Mouse (Mus musculus): ENCODE data around the gene Zwilch.
"Not testable (repeated sequence)": the region's sequence is repeated elsewhere in the genome, so short reads cannot be mapped to it uniquely, and the experiment has no call there.

Zwilch gene

DNA sequence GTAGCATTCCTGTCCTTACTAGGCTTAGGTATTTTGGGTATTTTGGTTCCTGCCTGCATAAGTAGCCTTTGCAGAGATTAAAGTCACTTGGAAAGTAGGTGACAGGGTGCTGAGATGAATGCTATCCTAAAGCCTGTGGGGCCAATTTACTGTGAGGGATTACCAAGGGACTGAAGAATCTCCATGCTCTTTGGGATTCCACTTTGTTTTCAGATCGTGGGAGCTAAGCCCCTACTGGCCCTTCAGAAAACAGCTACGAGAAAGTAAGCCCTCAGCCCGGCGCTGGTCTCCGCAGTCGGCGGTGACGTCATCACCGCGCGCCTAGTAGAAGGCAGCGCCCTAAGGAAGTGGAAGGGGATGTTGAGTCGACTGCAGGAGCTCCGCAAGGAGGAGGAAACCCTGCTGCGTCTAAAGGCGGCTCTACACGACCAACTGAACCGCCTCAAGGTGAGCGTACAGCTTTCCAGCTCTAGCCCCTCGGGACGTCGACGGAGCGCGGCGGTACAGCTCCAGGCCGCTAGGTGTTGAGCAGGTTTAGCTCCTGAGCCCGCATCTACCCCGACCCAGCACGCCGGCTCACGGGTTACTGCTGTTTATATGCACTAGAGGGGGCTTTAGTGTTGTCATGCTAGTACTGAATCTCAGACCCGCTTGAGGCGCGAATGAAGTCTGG is 6.2 kb upstream of the Zwilch start, which contains the start of gene Snapc5:
Gene Snapc5, plus strand, starts transcription at position 301 of the 673 bp plus-strand sequence.
- peak; percentile 90 for DNase-seq (ENCODE audit: low read depth, low spot score)

DNA sequence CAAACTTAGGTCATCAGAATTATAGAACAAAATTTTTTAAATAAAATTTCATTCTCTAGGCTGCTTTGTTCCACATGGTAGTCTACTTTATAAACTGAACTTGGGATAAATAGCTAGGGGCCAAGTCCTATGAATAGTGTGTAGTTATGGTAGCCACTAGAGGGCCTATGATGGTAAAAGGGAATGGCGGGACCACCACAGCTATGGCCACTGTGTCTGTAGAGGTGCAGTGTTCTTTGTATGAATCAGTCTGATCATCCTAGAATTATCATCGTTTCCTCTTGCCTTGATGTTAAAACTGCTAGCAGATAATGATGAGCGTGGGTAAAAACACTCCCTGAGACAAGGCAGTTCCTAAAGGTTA is 5.7 kb upstream of the Zwilch start:
- DNase-seq (ENCODE audit: low read depth, low spot score), result no peak

DNA sequence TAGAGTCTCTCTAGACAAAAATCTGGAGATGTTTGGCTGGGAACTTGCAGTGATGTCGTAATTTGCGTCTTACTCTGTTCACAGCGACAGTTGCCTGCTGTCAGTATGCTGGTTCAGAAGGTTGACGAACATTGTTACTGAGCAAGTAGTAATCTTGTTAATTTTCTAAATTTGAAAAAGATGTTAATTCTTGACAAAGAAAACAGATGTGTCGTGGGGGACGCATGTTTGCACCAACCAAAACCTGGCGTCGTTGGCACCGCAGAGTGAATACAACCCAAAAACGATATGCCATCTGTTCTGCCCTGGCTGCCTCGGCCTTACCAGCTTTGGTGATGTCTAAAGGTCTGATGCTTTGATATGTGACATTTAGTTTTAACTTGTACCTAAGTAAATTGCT is 2.5 kb upstream of the Zwilch start:
- no peak for DNase-seq (ENCODE audit: low read depth, low spot score)

DNA sequence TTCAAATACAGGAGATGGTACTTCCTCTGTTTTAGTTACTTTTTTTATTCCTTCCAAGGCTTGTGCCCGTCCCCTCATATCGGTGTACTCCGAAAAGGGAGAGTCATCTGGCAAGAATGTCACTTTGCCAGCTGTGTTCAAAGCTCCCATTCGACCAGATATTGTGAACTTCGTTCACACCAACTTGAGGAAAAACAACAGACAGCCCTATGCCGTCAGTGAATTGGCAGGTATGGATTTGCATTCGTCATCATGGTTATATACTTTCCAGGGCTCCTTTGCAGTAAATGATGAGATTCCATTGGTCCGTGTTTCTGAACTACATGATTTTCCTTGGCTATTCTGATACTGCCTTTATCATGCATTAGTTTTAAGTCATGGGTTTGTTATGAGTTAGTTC is 1.9 kb upstream of the Zwilch start:
- DNase-seq (ENCODE audit: low read depth, low spot score), result no peak

DNA sequence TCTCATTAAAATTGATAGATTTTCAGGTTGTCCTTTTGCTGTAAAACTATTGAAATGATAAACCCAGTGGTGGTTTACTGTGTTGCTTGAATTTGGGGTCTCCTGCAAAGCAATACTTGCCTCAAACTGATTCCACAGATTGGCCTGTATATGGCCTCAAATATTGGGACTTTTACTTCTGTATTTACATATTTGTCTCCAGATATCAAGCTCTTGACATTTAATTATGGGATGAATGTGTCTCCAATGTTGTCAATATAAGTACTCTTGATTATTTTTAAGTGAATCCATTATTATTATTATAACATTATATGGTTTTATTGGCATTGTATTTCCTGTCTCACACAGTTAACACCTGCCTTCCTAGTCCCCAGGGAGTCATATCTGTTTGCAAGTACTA is 1.4 kb upstream of the Zwilch start:
- DNase-seq (ENCODE audit: low read depth, low spot score), result no peak

DNA sequence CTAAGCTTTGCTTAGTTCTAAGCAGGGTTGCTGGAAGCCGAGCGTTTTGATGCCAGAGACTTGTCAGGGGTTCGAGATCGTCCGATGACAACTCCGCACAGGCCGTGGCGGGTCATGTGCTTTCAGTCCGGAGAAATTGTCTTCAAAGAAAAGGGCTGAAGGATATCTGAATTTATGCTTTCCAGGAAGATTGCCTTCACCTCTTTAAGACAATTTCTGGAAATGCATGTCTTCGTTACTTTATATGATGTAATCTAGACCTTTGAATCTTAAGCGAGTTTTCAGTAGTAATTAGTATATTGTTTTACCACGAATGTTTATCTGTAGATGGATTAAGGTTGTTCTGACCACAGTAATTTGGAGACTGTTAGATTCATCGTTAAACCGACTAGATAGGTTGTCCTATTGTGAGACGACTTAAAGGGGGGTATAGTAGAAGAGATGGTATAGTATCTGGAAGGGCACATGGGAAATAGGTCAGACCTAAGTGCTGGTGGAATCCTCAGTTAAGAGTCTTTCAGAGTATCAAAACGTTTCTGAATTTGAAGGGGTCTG is 839 bp upstream of the Zwilch start:
- DNase-seq (ENCODE audit: low read depth, low spot score), result no peak

DNA sequence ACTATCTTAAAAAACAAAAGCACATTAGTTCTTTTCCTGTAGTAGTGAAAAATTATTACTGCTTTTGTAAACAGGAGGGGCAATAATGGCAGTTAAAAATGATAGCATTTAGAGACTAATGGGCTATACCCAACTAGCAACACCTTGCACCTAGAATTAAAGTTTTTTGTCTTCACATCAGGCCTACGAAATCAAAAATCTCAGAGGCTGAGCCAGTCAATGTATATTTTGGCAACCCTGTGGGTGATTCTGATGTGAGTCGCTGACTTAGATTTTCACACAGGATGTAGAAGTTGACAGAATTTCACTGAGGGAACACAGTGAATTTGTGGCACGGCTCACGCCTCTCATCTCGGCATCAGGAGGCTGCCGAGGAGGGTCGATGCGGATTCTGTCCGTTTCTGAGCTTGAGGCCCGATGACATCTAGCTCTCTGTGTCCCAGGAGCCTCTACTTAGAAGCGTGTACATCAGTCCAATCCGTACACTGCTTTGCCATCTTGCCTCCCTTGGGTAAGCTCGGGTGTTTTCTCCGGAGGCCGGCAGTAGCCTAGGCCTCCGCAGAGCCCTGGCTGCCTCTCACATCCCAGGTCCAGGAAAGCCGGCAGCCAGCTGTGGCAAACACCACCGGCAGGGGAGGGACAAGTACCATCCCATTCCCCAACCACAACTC is 624 bp downstream of the Zwilch start:
- DNase-seq (ENCODE audit: low read depth, low spot score), result no peak

DNA sequence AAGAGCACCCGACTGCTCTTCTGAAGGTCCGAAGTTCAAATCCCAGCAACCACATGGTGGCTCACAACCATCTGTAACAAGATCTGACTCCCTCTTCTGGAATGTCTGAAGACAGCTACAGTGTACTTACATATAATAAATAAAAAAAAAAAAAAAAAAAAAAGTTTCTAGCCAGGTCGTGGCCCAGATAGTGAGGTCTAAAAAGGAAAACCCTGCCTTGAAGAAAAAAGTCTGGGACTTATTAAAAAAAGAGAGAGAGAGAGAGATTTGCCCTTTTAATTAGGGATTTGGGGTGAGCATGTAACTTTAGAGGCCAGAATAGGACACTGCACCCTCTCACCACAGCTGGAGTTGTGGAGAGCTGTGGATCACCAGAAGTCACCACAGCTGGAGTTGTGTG is 2.9 kb downstream of the Zwilch start:
- DNase-seq (ENCODE audit: low read depth, low spot score), result not testable (repeated sequence)

DNA sequence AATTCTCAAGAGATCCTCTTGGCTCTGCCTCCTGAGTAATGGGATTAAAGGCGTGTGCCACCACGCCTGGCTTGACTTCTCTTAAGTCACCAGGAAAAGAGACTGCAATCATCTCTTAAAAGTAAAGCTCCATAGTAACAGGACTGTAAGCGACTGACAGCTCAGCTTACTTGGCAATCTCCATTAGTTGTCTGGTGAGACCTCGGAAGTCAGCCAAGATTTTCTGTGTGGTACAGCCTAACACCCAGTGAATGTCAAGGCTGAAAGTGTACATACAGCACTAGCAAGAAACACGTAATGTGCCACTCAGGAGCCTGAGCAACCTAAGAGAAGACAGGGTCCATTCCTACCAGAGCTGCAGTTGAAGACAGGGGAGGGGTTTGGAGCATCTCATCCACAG is 12.4 kb downstream of the Zwilch start:
- no peak for DNase-seq (ENCODE audit: low read depth, low spot score)

DNA sequence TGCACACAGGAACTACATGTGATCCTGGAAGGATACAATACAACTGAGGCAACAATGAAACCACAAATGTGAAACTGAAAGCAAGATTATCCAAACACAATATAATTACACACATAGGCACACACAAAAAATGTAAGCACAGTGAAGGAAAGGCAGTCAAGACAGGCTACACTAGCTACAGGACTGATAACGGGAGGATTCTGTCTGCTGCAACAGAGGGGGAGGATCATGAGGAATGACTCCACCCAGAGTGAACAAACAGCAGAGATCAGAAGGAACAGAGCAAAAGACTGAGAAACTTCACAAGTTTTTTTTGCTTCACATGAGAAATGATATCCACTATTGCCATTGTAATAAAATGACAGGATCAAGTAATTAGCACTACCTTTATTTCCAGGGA is 16.3 kb downstream of the Zwilch start:
- DNase-seq (ENCODE audit: low read depth, low spot score), result no peak

DNA sequence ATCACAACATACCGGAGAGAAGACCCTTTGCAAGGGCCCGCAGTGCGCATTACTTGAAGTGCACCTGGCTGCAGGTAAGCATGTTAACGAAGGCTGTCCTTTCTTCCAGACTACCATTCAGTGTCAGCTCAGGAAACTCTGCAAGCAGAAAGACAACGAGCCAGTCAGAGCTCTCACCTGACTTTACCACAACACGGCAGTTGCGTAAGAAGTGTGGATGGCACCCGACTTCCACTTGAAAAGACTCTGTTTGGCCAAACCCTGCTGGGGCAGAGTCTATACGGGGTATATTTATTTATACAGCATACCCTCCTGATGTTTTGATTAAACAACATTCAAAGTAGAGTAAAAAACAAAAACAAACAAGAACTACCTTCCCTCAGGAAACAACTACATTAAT is 33.0 kb downstream of the Zwilch start:
- no peak for DNase-seq (ENCODE audit: low read depth, low spot score)

DNA sequence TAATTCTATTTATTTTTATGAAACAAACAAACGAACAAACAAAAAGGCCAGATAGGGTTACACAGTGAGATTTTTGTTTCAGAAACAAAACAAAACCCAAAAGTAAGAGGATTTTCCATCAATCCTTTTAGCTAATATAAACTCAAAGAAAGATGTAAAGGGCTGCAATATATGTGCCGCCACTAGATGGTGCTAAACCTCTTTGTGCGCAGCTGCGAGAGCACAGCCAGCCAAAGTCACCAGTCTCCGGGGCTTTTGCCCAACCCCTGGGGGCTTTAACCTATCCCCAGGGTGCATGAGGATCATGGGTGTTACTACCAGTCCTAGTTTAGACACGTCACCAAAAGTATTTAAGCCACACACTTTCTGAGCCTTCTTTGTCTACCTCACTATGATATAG is 34.0 kb downstream of the Zwilch start:
- peak; percentile 58 for DNase-seq (ENCODE audit: low read depth, low spot score)

DNA sequence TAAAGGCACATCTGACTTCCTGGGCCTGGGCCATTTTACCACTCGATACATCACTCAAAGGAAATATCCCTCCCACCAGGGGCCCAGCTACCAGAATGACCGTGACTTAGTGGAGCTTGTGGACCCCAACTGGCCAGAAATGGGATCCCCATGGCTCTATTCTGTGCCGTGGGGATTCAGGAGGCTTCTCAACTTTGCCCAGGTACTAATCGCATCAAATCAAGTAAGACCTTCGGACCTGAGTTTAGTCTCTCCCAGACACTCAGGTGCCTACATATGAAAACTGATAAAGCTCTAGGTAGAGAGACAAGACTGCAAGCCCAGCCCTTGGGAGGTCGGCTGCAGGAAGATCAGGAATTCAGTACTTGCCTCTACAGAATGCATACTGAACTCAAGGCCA is 41.3 kb downstream of the Zwilch start:
- no peak for DNase-seq (ENCODE audit: low read depth, low spot score)

DNA sequence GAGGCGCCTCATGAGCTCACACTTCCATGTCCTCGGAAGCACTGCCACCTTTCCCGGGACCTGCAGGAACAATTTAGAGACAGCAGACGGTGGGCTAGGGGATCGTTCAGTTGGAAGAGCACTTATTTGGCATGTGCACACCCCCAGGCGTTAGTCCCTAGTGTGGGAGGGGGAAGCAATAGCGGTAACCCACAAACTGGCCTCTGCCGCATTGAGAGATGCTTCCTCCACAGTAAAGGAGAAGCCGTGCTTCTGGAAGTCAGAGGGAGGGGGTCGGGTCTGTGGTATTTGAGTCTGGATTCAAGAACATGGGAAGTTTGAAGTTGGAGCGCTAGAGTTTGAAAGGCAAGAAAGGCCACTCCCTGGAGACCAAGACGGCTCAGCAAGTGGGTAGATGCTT is 46.8 kb downstream of the Zwilch start:
- DNase-seq (ENCODE audit: low read depth, low spot score), result no peak

DNA sequence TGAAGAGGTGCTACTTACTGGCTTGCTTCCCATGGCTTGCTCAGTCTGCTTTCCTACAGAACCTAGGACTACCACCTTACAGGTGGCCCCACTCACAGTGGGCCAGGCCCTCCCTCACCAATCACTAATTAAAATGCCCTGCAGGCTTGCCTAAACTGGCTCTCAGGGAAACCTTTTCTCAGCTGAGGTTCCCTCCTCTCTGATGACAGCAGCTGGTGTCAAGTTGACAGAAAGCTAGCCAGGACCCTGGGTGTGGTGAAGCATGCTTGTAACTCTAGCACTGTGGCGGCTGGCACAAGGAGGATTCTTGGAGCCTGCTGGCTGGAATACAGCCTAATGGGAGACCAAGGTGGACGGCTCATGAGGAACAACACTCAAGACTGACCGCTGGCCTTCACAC is 47.6 kb downstream of the Zwilch start:
- no peak for DNase-seq (ENCODE audit: low read depth, low spot score)

DNA sequence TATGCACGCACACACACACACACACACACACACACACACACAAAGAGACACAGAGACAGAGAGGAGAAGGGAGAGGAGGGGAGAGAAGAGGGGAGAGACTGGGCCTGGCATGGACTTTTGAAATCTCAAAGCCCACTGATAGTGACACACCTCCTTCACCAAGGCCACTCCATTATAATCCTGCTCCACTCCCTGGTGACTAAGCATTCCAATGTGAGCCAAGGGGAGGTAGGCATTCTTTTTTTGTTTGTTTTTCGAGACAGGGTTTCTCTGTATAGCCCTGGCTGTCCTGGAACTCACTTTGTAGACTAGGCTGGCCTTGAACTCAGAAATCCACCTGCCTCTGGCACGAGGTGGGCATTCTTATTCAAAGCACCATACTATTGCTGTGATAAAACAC is 48.1 kb downstream of the Zwilch start:
- not testable (repeated sequence) for DNase-seq (ENCODE audit: low read depth, low spot score)

DNA sequence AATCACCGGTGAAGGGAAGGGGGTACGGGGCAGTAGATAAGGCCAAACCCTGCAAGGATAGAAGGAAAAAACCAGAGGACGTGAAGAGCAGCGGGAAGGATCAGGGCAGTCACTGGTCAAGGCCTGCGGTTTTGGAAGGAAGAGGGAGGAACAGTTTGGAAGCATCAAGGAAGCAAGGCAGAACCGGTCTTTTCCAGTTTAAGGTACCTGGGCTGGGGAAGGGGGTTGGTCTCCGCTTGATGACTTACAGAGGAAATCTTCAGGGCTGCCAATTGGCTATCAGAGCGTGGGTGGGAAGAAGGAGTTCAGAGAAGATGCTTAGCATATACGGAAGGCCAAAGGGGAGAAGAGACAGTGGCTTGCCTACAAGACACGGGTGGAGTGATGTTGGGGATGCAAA is 50.3 kb downstream of the Zwilch start:
- DNase-seq (ENCODE audit: low read depth, low spot score), result no peak

DNA sequence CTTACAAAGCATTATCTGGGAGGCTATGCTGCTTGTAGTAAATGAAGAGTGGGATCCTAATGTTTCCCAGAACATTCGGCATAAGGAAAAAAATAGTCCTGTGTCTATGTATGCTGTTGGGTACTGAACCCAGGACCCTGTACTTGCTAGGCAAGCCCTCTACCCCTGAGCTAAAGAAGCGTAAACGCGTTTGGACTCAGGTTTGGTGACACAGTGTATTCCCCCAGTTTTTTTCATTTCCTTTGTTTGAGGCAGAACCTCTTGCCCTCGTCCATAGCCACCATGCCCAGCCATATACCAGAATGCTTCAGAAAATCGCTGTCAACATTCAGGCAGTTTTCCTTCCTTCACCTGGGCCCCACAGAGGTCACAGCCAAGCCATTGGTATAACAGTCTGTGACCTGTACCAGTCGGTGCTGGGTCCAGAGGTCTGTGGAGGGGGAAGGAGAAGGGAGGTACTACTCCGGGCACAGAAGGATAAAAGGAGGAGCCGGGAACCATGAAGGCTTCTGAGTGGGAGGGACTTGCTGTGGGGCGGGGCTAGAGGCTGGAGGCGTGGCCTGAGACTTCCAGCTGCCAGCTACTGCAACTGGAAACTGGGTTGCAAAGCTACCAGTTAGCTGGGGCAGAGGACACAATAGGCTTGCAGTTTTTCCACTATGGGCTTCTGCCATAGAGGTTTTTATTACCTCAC is 52.2 kb downstream of the Zwilch start:
- DNase-seq (ENCODE audit: low read depth, low spot score), result peak; percentile 74

DNA sequence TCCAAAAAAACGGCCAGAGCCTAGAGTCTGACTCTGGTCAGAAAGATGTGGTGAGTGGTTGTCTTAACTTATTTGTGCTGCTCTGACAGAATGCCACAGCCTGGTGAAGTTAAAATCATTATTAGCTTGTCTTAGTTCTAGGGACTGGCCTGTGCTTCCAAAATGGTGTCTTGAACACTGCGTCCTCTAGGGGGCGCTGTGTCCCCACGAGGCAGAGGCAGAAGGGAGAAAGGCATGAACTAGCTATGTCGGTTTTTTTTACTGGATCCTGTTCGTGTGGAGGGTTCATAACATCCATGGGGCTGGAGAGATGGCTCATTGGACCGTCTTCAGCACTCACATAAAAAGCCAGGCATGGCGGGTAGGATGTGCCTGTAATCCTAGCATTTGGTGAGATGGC is 53.0 kb downstream of the Zwilch start:
- peak; percentile 88 for DNase-seq (ENCODE audit: low read depth, low spot score)

DNA sequence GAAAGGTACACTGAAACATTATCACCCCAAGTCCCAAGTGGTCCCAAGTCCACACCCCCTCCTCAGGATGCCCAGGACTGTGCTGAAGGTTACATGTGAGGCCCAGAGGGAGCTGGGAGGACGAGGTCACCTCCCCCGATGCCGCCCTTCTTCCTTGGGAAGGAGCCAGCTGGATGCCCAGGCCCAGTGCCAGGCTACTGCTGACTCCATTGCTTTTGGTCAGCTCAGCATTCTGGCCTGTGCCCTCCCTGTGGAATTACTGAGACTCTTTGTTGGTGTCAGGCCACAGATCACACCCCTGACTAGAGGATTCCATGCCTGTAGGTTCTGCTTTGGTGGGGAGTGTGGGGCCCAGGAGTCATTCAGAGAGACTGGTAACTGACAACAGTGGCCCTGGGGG is 56.0 kb downstream of the Zwilch start, which contains the start of gene Lctl:
Gene Lctl, plus strand, starts transcription at position 272 of the 400 bp plus-strand sequence.
- no peak for DNase-seq (ENCODE audit: low read depth, low spot score)

DNA sequence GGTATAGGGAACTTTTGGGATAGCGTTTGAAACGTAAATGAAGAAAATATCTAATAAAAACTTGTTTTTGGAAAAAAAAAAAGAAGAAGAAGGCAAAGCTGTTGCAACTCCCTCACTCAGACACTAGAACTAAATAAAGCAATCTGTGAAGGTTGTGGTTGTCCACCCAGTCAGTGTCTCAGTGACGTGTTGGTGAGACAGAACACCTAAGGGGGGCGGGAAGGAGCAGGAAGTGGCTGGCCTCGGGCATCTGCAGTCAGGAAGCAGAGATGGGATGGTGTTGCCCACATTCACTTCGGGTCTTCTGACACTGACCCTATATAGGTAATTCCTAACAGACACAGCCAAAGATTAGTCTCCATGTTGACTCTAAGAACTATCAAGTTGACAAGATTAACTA is 57.1 kb downstream of the Zwilch start:
- no peak for DNase-seq (ENCODE audit: low read depth, low spot score)

DNA sequence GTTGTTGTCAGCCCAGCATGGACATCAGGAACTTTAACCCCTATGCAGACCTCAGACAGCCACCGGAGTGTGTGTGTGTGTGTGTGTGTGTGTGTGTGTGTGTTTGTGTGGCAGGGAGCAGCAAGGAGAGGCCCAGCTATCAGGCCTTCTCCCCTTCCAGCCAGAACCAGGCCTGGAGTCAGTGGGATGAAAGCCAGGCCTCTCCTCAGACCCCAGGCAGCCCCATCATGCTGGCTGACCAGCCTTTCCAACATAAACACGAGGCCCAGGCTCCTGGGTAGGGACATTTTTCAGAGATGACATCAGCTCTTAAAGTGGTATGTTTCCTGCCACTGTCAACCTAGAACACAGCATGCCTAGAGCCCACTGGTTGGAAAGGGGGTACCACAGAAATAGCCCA is 58.3 kb downstream of the Zwilch start:
- no peak for DNase-seq (ENCODE audit: low read depth, low spot score)

DNA sequence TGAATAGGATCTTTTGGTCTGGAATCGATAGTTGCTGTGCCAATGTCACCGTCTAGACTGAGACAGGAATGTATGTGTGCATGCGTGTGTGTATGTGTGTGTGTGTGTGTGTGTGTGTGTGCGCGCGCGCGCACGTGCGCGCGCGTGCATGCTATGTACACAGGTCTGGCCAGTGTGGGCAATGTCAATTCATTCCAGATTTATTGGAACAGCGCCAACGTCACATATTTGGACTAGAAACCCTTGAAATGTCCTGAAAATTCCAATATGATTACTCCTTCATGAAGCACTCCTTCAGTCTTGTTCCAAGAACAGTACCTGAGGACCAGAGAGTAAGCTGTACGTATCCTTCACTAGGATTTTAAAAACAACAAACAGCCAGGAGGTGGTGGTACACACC is 62.4 kb downstream of the Zwilch start:
- no peak for DNase-seq (ENCODE audit: low read depth, low spot score)
